Mouse (Mus musculus): ENCODE data around the gene C330007P06Rik. TPM values are rescaled to one million over a fixed set of nuclear protein-coding genes. Genes with fewer than 3 reads are reported as not detected.
A peak's percentile ranks its signal among the peaks of the same experiment; 100 is the strongest.

The C330007P06Rik gene
- total and polyA plus RNA-seq, 3 experiments: 18.6 to 61.2 (median 53.0) TPM

GRCm38 (mm10) chrX:36870372-36870771 is 3.5 kb downstream of the C330007P06Rik start:
- no peak for TF ChIP-seq ELF1 (IDR thresholded peaks at IDR 0.05; ENCODE audit: low read depth, low read length)
- no peak for TF ChIP-seq CTCF (conservative IDR thresholded peaks at IDR 0.05 in 1 of 2, IDR thresholded peaks at IDR 0.05 in 1 of 2; ENCODE audit: low read depth in 2 of 2, low read length in 2 of 2)
- no peak for TF ChIP-seq CHD1 (IDR thresholded peaks at IDR 0.05; ENCODE audit: low read depth, low read length)
- no peak for TF ChIP-seq NELFE (IDR thresholded peaks at IDR 0.05; ENCODE audit: low read depth, low read length)
- TF ChIP-seq SMC3 (IDR thresholded peaks at IDR 0.05; ENCODE audit: low read depth, low read length): no peak
- no peak for TF ChIP-seq GABPA (IDR thresholded peaks at IDR 0.05; ENCODE audit: insufficient replicate concordance, low read depth, low read length)
- TF ChIP-seq JUN (IDR thresholded peaks at IDR 0.05; ENCODE audit: insufficient read depth, low read depth, low read length): no peak
- no peak for TF ChIP-seq RAD21 (IDR thresholded peaks at IDR 0.05; ENCODE audit: low read depth, low read length)
- no peak for TF ChIP-seq ZC3H11A (IDR thresholded peaks at IDR 0.05; ENCODE audit: low read depth, low read length)
- TF ChIP-seq BHLHE40 (IDR thresholded peaks at IDR 0.05; ENCODE audit: low read depth, low read length): no peak
- Histone ChIP-seq H3K27ac (ENCODE audit: insufficient read depth, low read depth) (no peak overlapping the region), H3K4me1 (ENCODE audit: control insufficient read depth in 1 of 2, insufficient read depth in 2 of 2) (peaks cover 0 to 6% of the 10 kb centered on the region in 2 experiments; a peak in 1 of 4 replicates), H3K9ac (ENCODE audit: insufficient read depth, low read depth) (no peak overlapping the region), H3K27me3 (replicated peaks) (no peaks in the 10 kb centered on the region), H3K4me2 (ENCODE audit: insufficient read depth, low read depth, poor library complexity, severe bottlenecking) (no peak overlapping the region), H3K9me3 (replicated peaks; ENCODE audit: low read length) (no peaks in the 10 kb centered on the region), H3K79me2 (replicated peaks; ENCODE audit: control insufficient read depth, extremely low read depth, insufficient read depth, poor library complexity, severe bottlenecking) (peaks cover 8% of the 10 kb centered on the region), H3K4me3 (replicated peaks in 1 of 3; ENCODE audit: low read depth in 2 of 3, low read length in 2 of 3, poor library complexity in 1 of 3) (no peak overlapping the region), H3K36me3 (replicated peaks in 1 of 2; ENCODE audit: control insufficient read depth in 1 of 2, insufficient read depth in 1 of 2, low read length in 1 of 2) (no peaks in the 10 kb centered on the region)
- dilution Hi-C loops (cut with MboI; ENCODE audit: extremely low pct_ligation_motif_present, extremely low pct_unique_long_range_greater_than_20kb, low sequenced_read_pairs): no loop called here
- in situ Hi-C loops (cut with MboI; ENCODE audit: low pct_ligation_motif_present, low pct_unique_long_range_greater_than_20kb, low sequenced_read_pairs): no loop called here
- DNase-seq (ENCODE audit: extremely low read depth): no peak

- H3K9me3 ChIP-seq (replicated peaks; ENCODE audit: low read length): no peaks in the 10 kb centered on the region
- H3K4me3 ChIP-seq (replicated peaks in 1 of 3; ENCODE audit: low read depth in 2 of 3, low read length in 2 of 3, poor library complexity in 1 of 3): peak overlapping the region in 2 of 3 experiments; percentile 38 to 50
- H3K36me3 ChIP-seq (replicated peaks in 1 of 2; ENCODE audit: control insufficient read depth in 1 of 2, insufficient read depth in 1 of 2, low read length in 1 of 2): peaks cover 0 to 4% of the 10 kb centered on the region in 2 experiments
- H3K79me2 ChIP-seq (replicated peaks; ENCODE audit: control insufficient read depth, extremely low read depth, insufficient read depth, poor library complexity, severe bottlenecking): peaks cover 18% of the 10 kb centered on the region; the same call in 1 of the 2 replicates
- H3K4me1 ChIP-seq (ENCODE audit: control insufficient read depth in 1 of 2, insufficient read depth in 2 of 2): peaks cover 0 to 8% of the 10 kb centered on the region in 2 experiments; a peak in 2 of 4 replicates
- H3K27me3 ChIP-seq (replicated peaks): no peaks in the 10 kb centered on the region
- no peak for DNase-seq (ENCODE audit: extremely low read depth)
- H3K9ac ChIP-seq (ENCODE audit: insufficient read depth, low read depth): no peak overlapping the region; the same call in 1 of the 2 replicates
- no peak overlapping the region for H3K27ac ChIP-seq (ENCODE audit: insufficient read depth, low read depth)
- TF ChIP-seq POLR2A (IDR thresholded peaks at IDR 0.05; ENCODE audit: low read depth, low read length) (no peak), ZNF384 (IDR thresholded peaks at IDR 0.05; ENCODE audit: low read depth, low read length) (peak; percentile 44)
- peak overlapping the region; percentile 56 for H3K4me2 ChIP-seq (ENCODE audit: insufficient read depth, low read depth, poor library complexity, severe bottlenecking)
- in situ Hi-C loops (cut with MboI; ENCODE audit: low pct_ligation_motif_present, low pct_unique_long_range_greater_than_20kb, low sequenced_read_pairs): no loop called here
- dilution Hi-C loops (cut with MboI; ENCODE audit: extremely low pct_ligation_motif_present, extremely low pct_unique_long_range_greater_than_20kb, low sequenced_read_pairs): no loop called here
These were observed 9.1 kb downstream of the C330007P06Rik start for GRCm38 (mm10) chrX:36864609-36865328.

Data from CH12.LX (cell line).